Mouse (Mus musculus): ENCODE results near the gene Veph1.

- TF ChIP-seq CTCF (conservative IDR thresholded peaks at IDR 0.05; ENCODE audit: insufficient read depth, insufficient read length, low read depth, low read length) (no peak), POLR2A (IDR thresholded peaks at IDR 0.05; ENCODE audit: low read depth, low read length) (no peak)
Observed at GRCm38 (mm10) chr3:66219655-66220191, 76.9 kb downstream of the Veph1 start, which contains the start of gene Ptx3.
